Mouse (Mus musculus): ENCODE measurements around the gene Dtnb.

Gene Dtnb

DNA sequence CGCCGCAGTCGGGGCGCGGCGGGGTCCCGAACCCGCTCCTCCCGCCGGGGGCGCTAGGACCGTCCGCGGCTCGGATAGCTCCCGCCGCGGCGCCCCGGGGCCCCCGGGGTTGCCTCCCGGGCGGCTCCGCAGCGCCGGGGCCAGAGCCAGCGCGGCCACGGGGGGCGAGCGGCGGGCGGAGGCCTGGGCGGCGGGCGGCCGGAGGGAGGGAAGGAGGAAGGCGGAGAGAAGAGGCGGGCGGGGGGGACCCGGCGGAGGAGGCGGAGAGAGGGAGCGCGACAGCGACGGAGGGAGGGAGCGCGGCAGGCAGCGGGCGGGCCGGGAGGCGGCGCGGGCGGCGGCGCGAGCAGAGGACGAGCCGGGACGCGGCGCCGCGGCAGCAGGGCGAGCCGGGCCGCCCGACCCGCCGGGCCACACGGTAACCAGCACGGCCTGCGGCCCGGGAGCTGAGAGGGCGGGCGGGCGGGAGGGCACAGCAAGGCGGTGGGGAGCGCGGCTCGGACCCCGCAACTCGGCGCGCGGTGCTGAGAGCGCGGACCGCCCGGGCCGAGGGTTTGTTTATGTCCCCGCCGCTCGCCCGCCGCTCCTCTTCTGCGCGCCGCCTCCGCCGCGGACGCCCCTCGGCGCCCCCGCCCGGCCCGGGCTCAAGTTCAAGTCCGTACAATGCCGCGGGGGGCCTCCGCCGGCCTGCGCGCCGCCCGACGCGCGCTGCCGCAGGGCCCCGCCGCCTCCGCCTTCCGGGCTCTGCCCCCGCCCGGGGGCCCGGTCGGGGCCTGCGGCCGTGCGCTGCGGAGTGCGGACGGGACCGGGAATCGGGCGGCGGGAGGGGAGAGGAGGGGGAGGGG lies 234.7 kb downstream of the Dtnb start:
- DNase-seq (ENCODE audit: low spot score in 2 of 2) = peak; percentile 64 to 67

DNA sequence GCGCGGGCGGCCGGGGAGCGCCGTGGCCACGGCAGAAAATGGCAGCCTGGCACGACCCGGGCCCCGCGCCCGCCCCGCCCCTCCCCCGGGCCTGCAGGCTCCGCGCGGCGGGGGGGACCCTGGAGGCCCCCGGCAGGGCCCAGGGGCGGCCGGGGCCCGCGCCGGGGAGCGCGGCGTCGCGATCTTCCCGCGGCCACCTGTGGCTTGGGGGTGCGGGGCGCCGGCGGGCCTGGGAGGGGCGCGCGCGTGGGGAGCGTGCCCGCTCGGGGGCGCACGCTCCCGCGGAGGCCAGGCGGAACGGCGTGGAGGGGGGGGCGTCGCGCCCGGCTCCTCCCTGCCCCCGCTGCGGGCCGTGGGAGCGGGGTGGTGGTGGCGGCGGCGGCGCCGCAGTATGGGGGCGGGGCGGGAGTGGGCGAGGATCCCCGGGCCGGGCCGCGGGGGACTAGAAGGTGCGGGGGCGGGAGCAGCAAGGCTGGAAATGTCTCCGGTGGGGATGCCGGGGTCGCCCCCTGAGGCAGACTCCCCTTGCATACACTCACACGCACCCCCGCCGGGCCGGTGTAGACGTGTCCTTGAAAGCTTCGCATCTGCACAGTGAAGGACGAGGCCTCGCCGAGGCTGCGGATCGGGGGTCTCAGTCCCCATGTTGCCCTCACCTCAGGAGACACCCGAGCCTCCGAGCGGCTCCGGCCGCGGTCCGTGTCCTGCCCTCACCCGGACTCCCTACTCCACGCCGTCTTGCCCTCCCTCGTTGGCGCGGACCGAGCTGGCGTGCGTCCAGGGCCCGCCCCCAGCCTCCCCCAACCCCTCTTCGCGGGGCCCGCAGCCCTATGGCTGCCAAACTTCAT lies 235.6 kb downstream of the Dtnb start:
- DNase-seq (ENCODE audit: low spot score in 2 of 2) = peak; percentile 60 to 64

DNA sequence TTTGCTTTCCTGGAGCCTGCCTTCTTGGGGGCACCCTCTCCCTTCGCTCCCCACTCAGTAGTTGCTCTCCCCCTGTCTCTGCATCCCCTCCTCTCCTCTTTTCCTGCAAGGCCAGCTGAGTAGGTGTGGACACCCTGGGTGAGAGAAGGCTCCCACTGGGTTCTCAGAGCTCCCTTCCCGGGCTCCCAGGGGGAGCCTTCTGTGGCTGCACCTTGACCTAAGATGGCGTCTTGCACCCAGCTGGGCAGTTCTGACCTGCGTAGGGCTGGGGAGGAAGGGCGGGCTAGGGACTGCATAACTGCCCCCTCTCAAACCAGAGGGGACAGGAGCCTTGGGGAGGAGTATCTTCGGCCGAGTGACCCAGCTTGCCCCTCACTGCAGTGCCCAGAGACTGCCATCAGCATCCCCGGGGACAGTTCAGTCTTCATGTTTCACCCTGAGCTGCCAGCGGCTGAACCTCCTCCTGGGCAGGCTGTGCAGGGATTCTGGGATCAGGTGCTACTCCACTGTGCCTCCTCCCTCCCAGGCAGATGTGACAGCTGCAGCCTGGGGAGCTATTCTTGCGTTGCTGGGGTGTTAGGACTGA lies 236.3 kb downstream of the Dtnb start:
- DNase-seq (ENCODE audit: low spot score in 2 of 2) = peak in 1 of 2 experiments; percentile 56

DNA sequence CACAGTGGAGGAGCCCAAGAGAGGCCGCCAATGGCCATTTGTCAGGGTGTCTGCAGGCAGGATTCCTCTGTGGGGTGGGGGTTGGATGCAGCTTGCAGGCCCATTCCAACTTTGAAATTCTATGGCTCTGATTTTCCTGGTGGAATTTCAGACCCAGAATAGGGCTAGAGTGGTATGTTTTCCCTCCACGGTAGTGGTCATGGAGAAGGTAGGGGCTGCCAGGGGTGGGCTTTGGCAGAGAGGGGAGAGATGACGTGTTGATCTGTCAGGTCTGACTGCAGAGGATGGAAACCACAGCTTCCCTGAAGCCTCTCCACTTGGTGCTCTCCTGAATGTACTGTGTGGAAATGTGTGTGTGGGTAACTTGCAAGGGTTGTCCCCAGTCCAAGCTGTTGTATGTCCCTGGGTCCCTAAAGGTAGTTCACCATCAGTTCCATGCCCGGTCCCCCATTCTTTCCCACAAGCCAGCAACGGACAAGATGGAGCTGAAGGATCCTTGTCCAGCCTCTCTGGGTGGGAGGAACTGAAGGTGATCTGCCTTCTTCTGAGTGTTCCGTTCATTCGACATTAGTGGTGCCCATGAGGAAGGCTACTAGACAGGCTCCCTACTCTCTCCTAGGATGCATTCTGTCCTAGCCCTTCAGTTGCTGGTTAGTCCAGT lies 237.5 kb downstream of the Dtnb start:
- DNase-seq (ENCODE audit: low spot score in 2 of 2) = no peak

DNA sequence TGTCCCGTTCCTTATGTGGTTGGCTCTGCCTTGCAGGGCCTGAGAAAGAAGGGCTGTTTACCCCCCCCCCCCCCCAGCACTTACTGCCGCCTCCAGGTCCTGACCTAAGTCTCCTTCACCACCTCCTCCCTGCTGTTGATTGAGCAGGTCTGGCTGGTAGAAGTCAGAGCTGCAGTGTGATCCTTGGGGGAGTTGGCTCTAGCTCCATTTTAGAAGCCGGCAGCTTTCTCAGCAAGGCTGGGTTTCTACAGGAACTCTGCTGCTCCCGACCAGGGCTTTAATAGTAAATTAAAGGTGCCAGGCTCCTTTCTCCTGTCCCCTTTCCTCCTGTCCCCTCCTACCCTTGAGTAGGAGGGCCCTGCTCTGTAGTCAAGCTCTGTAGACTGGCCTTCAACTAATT lies 238.3 kb downstream of the Dtnb start:
- no peak for DNase-seq (ENCODE audit: low spot score in 2 of 2)

DNA sequence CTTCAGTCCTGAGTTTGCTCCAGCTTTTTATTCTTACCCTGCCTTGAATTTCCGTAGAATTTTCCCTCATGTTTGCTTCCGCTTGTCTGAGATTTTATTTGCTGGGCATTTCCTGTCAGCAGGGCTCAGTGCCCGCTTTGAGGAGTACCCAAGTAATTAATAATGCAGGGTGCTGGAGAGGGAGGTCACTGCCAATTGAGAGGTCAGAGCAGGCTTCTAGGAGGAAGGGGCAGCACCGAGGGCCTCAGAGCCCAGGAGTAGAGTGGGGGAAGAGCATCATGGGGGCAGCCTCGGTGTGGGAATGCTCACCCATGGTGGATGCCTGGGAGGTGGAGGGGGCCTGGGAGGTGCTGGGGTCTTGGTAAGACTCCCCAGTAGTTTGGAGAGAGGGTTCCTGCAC lies 239.4 kb downstream of the Dtnb start:
- DNase-seq (ENCODE audit: low spot score in 2 of 2) = no peak

DNA sequence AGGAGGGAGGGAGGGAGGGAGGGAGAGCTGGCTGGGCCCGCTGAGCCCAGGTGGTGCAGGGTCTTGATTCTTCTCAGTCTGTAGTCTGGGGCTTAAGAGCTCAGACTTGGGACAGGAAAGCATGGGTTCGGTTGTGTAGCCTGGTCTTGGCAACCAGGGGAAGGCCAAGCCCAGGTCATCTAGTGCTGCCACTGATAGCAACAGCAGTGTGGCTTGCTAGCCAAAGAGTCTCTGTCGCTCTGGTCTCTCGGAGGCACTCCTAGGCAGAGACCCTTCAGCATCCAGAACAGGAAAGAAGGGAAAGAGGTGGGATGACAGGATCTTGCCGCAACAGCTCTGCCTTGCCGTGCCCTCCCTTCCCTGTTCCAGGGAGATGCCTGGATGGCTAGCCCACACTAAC lies 240.1 kb downstream of the Dtnb start:
- DNase-seq (ENCODE audit: low spot score in 2 of 2) = no peak

DNA sequence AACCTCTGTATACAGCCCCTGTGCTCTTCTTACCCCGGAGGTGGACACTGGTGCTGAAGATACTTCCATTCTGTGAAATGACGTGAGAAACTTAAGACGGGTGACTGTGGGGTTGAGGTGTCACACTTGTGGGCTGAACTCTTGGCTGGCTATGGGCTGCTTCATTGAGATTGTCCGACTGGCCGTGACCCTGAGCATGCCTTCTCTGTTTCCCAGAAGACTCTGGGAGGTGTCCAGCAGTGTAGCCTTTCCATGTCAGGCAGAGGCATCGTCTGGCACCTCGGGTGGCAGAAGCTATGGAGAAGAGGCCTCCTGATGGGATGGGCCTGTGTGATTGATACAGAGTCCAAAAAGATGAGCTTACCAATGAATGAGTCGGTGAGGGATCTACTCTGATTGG lies 241.0 kb downstream of the Dtnb start:
- no peak for DNase-seq (ENCODE audit: low spot score in 2 of 2)

DNA sequence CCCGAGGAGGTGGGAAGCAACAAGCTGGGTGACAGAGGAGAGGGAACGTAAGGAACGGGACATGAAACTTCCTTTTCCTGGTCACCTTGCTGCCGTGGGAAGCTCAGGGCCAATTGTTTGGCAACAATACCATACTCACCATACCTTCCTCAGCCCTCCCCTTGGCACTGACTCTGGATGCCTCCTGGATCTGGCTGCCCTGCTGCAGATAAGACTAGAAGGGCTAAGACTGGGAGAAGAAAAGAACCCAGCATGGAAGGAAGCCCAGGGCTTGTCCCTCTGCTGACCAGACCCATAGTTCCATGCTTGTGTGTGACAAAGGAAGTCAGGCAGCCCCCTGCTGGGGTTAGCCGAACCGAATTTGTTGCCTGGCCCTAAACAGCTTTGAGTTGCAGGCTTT lies 243.2 kb downstream of the Dtnb start:
- DNase-seq (ENCODE audit: low spot score in 2 of 2) = no peak

DNA sequence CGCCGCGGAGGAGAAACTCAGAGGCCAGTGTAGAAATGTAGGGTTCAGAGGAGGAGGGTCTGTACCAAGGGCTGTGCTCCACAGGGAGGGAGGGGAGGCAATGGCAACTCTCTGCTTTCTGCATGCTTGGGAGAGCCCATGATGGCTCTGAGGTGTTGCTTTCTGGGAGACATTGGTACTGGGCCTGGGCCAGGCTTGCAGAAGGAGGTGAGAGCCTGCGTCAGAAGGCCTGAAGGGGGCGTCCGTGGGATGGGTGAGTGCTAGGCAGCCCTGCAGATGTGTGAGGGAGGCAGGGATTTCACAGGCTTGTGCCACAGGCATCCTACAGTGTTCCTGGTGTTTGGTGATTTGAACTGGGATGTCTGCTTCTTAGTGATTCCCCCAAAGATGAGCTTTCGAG lies 244.9 kb downstream of the Dtnb start:
- DNase-seq (ENCODE audit: low spot score in 2 of 2) = no peak

DNA sequence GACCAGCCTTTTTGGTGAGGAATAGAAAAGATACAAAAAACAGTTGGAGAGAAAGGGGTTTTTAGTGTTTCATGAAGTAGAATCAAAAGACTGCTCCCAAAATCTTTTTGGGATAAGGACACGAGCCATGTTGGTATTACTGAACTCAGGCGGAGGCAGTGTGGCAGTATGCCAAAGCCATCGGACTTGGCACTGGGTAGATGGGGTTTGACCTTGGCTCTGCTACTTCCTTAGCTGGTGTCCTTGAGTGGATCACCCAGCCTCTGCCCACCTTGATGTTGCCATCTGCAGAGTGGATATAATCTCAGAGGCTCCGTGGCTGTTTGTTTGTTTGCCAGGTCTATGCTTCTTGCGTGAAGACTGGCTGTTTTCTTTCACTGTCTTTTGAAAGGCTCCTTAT lies 245.4 kb downstream of the Dtnb start:
- no peak for DNase-seq (ENCODE audit: low spot score in 2 of 2)

DNA sequence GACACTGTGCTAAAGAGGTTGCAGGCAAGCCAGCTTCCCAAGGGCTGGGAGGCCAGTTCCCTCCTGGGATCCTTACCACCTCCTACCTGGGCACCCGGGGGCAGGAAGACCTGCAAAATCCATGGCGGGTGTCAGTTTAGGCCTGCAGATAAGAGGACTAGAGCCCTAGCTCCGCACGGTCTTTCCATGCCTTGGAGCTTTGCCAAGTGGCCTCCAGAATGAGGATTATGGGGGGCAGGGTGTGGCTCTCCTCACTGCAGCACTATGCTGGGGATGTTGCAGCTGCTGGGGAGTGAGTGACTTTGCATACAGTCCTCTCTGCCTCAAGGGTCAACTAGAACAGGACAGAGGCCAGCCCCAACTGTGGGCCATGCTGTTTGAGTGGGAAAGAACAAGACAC lies 247.7 kb downstream of the Dtnb start:
- DNase-seq (ENCODE audit: low spot score in 2 of 2) = no peak

DNA sequence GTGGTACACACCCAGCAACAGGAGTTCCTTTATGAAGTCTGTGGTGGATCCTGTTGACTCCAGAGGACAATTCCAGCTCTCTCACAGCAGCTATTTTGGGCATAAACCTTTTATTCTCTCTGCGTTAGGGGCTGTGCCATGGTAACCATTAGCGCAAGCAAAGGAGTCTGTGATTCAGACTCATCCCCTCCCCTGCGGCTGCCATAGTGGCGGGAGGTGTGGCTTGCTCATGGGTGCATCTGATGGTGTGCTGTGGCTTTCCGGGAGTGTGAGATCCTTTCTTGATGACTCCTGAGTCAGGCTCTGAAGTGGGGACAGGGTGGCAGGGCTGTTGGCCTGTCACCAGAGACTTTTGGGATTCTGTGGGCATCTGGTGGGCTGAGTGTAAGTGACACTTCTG lies 251.2 kb downstream of the Dtnb start:
- DNase-seq (ENCODE audit: low spot score in 2 of 2) = peak in 1 of 2 experiments; percentile 8

DNA sequence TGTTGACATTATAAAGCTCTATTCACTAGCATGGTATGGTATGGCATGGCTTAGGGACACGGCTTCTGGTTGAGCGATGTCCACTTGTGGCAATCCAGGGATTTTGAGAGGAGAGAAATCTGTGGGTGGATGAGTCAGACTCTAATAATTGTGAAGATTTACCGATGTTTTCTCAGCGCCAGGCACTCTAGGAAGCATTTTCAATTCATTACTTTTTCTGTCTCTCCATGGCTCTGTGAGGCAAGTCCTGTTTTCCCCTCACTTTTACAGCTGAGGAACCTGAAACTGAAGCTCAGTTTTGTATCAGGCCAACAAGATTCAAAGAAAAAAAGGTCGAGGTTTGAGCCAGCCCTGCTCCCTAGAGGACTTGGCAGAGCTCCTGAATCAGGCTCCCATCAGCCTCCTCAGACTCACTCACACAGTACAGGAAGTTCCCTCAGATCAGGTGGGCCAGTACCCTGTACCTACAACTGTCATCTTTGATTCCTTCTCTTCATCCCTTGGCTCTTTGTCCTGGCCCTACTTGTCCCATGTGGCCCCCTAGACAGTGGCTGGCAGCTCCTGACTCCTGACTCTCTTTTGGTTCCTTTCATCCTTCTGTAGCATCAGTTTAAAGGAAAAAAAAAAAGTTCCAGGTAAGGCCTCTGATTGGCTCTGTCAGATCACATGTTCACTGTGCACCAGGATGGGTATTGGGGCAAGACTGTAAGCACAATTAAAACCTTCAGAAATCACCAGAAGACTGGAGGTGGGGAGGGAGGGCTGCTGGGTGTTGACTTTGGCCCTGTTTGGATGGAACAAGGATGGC lies 252.9 kb downstream of the Dtnb start:
- DNase-seq (ENCODE audit: low spot score in 2 of 2) = no peak

DNA sequence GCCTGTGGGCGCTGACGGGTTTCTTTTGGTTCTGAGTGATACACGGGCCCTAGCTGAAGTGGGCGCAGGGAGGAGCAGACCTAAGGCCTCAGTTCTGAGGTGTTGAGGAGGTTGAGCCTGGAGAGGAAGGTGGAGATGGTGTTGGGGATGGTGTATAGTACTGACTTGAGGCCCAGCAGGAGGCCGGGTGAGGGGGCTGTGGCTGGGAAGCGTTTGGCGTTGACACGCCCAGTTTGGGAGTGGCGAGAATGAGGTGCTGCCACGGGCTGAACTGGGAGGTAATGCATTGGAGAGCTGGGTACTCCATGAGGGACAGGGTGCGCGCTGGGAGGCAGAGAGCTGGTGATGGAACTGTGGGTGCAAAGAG lies 253.5 kb downstream of the Dtnb start:
- no peak for DNase-seq (ENCODE audit: low spot score in 2 of 2)

DNA sequence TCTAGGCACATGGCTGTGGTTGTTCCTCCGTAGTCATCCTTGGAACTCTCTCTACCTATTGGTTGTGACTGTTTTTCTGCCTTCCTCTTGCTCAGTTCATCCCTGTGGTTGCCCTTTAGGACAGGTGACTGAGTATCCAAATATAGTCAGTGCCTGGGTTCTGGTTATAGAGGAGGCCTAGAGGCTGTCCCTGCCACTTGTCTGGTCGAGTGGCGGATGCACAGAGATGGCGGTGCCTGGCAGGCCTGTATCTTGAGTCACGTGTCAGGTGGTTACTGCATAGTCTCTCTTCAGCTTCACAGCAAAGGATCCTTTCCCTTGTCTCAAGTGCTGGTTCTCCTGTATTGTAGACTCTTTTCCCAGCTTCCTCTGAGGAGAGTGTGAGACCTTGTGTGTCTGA lies 255.6 kb downstream of the Dtnb start:
- DNase-seq (ENCODE audit: low spot score in 2 of 2) = no peak

All from heart, adult 9 months (tissue).